ENCODE assay signal across 11 mouse cellular contexts in the genomic region with DNA sequence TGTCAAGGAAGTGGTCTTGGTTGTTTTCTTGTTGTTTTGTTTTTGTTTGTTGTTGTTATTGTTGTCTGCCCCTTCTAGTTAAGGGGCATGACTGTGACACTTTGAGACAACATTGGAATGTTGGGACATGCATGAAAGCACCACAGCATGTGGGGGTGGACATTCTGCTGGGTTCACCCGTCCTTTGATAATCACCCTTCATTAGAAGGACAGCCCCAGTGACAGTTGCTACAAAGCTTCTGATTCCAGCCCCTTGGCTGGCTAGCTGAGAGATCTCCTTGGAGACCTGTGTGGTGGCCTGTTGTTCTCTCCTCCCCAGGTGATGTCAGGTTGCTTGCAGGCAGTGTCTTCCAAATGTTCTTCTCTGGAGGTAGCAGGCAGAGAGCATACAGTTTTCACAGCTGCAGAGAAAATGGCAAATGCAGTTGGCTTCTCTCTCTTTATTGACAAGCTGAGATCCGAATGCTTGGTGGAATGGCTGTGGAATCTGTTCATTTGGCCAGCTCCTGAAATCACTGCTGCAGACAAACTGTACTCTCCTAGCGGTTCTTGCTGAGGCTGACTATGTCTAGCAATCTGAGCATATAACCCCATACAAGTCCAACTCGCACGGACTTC.
DNase-seq lines count a peak whose midpoint lies in the region; ATAC-seq and TF ChIP-seq lines count a peak whose summit lies in the region.
"Had no signal": no experiment of that assay in that cellular context is flagged by ENCODE, and none has a peak within 500 bp of the region (broad histone marks: within the 10 kb centered on the region; RNA-seq: fewer than 3 reads in every experiment).

No protein-coding gene starts in this region.

- no peak for TF ChIP-seq CTCF in kidney, postnatal 0 days (IDR thresholded peaks at IDR 0.05; ENCODE audit: low read depth)
- no peak for TF ChIP-seq CTCF in hindbrain, postnatal 0 days (IDR thresholded peaks at IDR 0.05; ENCODE audit: low read depth)

- no peak overlapping the region for H3K27ac ChIP-seq in kidney, postnatal 0 days
- H3K27ac ChIP-seq in embryonic facial prominence, embryonic 13.5 days, result no peak overlapping the region
- H3K27ac ChIP-seq in hindbrain, postnatal 0 days, result peak overlapping the region; percentile 87
- peak overlapping the region; percentile 87 for H3K27ac ChIP-seq in neural tube, embryonic 13.5 days (replicated peaks)

- WGBS in kidney, postnatal 0 days, result 41% methylated on average over 5 of the region's 5 CpGs
- WGBS in embryonic facial prominence, embryonic 13.5 days, result 58% methylated on average over 5 of the region's 5 CpGs
- WGBS in hindbrain, postnatal 0 days, result 18% methylated on average over 5 of the region's 5 CpGs
- WGBS in neural tube, embryonic 13.5 days, result 37% methylated on average over 5 of the region's 5 CpGs

- 0 out of 2 replicates have a peak overlapping the region, but pooled peaks have one; percentile 40 for H3K4me3 ChIP-seq in kidney, postnatal 0 days (replicated peaks; ENCODE audit: low read depth, low read length)
- H3K4me3 ChIP-seq in embryonic facial prominence, embryonic 13.5 days, result peak overlapping the region; percentile 55
- H3K4me3 ChIP-seq in hindbrain, postnatal 0 days (ENCODE audit: low read length), result peak overlapping the region; percentile 47
- H3K4me3 ChIP-seq in neural tube, embryonic 13.5 days, result peak overlapping the region; percentile 49

- H3K9me3 ChIP-seq in kidney, postnatal 0 days (replicated peaks; ENCODE audit: low read length), result no peaks in the 10 kb centered on the region
- no peaks in the 10 kb centered on the region for H3K9me3 ChIP-seq in embryonic facial prominence, embryonic 13.5 days
- no peaks in the 10 kb centered on the region for H3K9me3 ChIP-seq in hindbrain, postnatal 0 days (ENCODE audit: low read length)
- H3K9me3 ChIP-seq in neural tube, embryonic 13.5 days, result no peaks in the 10 kb centered on the region

- ATAC-seq in kidney, postnatal 0 days (replicated peaks; ENCODE audit: low FRiP score, low read depth), result no peak
- no peak for ATAC-seq in embryonic facial prominence, embryonic 13.5 days (ENCODE audit: insufficient number of reproducible peaks, insufficient read depth, low FRiP score, low TSS enrichment, low read depth)
- 0 out of 2 replicates have a peak, but pooled peaks have one; percentile 9 for ATAC-seq in hindbrain, postnatal 0 days
- no peak for ATAC-seq in neural tube, embryonic 13.5 days (ENCODE audit: low read depth)
- ATAC-seq: CD4-positive, CD25-positive, alpha-beta regulatory T cell, adult 4 months had no signal

- H3K27me3 ChIP-seq in kidney, postnatal 0 days (ENCODE audit: insufficient read depth, low read length), result no peaks in the 10 kb centered on the region
- H3K27me3 ChIP-seq in embryonic facial prominence, embryonic 13.5 days, result no peaks in the 10 kb centered on the region
- H3K27me3 ChIP-seq in hindbrain, postnatal 0 days (ENCODE audit: insufficient read depth, low read length), result no peaks in the 10 kb centered on the region
- no peaks in the 10 kb centered on the region for H3K27me3 ChIP-seq in neural tube, embryonic 13.5 days

- H3K36me3 ChIP-seq in kidney, postnatal 0 days (ENCODE audit: insufficient read depth, low read length), result no peaks in the 10 kb centered on the region
- H3K36me3 ChIP-seq in embryonic facial prominence, embryonic 13.5 days, result no peaks in the 10 kb centered on the region
- no peaks in the 10 kb centered on the region for H3K36me3 ChIP-seq in hindbrain, postnatal 0 days (ENCODE audit: insufficient read depth, low read length)
- H3K36me3 ChIP-seq in neural tube, embryonic 13.5 days, result no peaks in the 10 kb centered on the region

- H3K4me1 ChIP-seq in kidney, postnatal 0 days (replicated peaks; ENCODE audit: insufficient read depth, low read length), result 0 out of 2 replicates have a peak, but pooled peaks cover 5% of the 10 kb centered on the region
- peaks cover 26% of the 10 kb centered on the region for H3K4me1 ChIP-seq in embryonic facial prominence, embryonic 13.5 days
- peaks cover 20% of the 10 kb centered on the region; the same call in 1 of the 2 replicates for H3K4me1 ChIP-seq in hindbrain, postnatal 0 days (ENCODE audit: insufficient read depth, low read length)
- H3K4me1 ChIP-seq in neural tube, embryonic 13.5 days (replicated peaks), result peaks cover 47% of the 10 kb centered on the region

- no peak for DNase-seq in kidney, postnatal 0 days (ENCODE audit: low spot score)
- DNase-seq in kidney, postnatal 36 days, result no peak
- DNase-seq in hindbrain, postnatal 0 days (ENCODE audit: low spot score), result peak; percentile 35
- no peak for DNase-seq in spleen, postnatal 4 days (ENCODE audit: low spot score in 2 of 2)
- DNase-seq in liver, result no peak
- DNase-seq in thymus, postnatal 4 days, result no peak
- DNase-seq: cerebellum, adult 11-12 months; kidney, adult 18-20 months had no signal

- H3K4me2 ChIP-seq in kidney, postnatal 0 days (ENCODE audit: low read length), result no peak overlapping the region
- H3K4me2 ChIP-seq in embryonic facial prominence, embryonic 13.5 days, result peak overlapping the region; percentile 82
- H3K4me2 ChIP-seq in hindbrain, postnatal 0 days (ENCODE audit: low read depth, low read length), result peak overlapping the region; percentile 81
- peak overlapping the region; percentile 78 for H3K4me2 ChIP-seq in neural tube, embryonic 13.5 days

- H3K9ac ChIP-seq in kidney, postnatal 0 days (ENCODE audit: low read depth, low read length), result no peak overlapping the region
- H3K9ac ChIP-seq in embryonic facial prominence, embryonic 13.5 days, result no peak overlapping the region; the same call in 1 of the 2 replicates
- H3K9ac ChIP-seq in hindbrain, postnatal 0 days (replicated peaks; ENCODE audit: low read length), result peak overlapping the region; percentile 64
- H3K9ac ChIP-seq in neural tube, embryonic 13.5 days, result peak overlapping the region; percentile 62

Comparison
In these comparisons a context has a peak if more than half of its experiments do, and no peak if none do; other contexts are left out.
1. H3K27ac ChIP-seq: peak in hindbrain, postnatal 0 days (single experiment) and neural tube, embryonic 13.5 days (single experiment); none in kidney, postnatal 0 days (single experiment) and embryonic facial prominence, embryonic 13.5 days (single experiment).
2. H3K9ac ChIP-seq: peak in hindbrain, postnatal 0 days (single experiment) and neural tube, embryonic 13.5 days (single experiment); none in kidney, postnatal 0 days (single experiment) and embryonic facial prominence, embryonic 13.5 days (single experiment).
3. Peak in every context shown above with its lines, with median percentiles within 50 percentile points of each other: H3K4me3 ChIP-seq.